Mouse (Mus musculus): ENCODE measurements around the gene Gm36864. TPM values are rescaled to one million over a fixed set of nuclear protein-coding genes. Genes with fewer than 3 reads are reported as not detected.
A peak's percentile ranks its signal among the peaks of the same experiment; 100 is the strongest.

Gene Gm36864
- total and polyA plus RNA-seq, 2 experiments from 2014 or later, result not detected

DNA sequence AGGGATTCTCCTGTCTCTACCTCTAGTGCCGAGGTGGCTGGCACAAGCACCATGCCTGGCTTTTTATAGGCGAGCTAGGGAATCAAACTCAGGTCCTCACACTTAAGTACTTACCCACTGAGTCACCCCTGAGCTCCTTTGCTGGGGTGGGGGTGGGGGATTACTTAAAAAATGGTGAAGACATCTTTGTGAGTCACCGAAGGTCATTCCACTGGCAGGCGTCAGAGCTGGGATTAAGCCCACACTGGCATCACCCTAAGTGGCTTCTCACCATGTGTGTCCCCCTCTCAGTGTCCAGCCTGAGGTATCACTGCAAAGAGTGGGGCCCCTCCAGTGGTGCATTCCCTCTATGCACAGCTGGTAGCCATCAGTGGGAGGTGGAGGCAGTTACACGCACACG lies 24.4 kb downstream of the Gm36864 start:
- 71% methylated on average over 6 of the region's 6 CpGs for WGBS
- Histone ChIP-seq H3K4me3 (ENCODE audit: low read depth, low read length) (no peak overlapping the region), H3K9ac (replicated peaks; ENCODE audit: low read length, poor library complexity, severe bottlenecking) (no peak overlapping the region), H3K36me3 (ENCODE audit: insufficient read depth, low read length) (no peaks in the 10 kb centered on the region), H3K4me2 (ENCODE audit: low read depth, low read length, poor library complexity, severe bottlenecking) (no peak overlapping the region), H3K27ac (ENCODE audit: low read depth, low read length) (no peak overlapping the region), H3K4me1 (ENCODE audit: insufficient read depth, low read length) (no peaks in the 10 kb centered on the region; the same call in 1 of the 2 replicates), H3K9me3 (ENCODE audit: low read length) (no peaks in the 10 kb centered on the region), H3K27me3 (ENCODE audit: insufficient read depth, low read length) (no peaks in the 10 kb centered on the region)
- ATAC-seq (ENCODE audit: low FRiP score) (no peak), DNase-seq (ENCODE audit: low spot score) (no peak)
- TF ChIP-seq CTCF (IDR thresholded peaks at IDR 0.05), result no peak

- DNase-seq (ENCODE audit: low spot score) (no peak), ATAC-seq (ENCODE audit: low FRiP score) (no peak)
- 37% methylated on average over 5 of the region's 5 CpGs for WGBS
- no peak within 1 kb of the TSS for H3K27ac ChIP-seq (ENCODE audit: low read depth, low read length)
- no peak for TF ChIP-seq CTCF (IDR thresholded peaks at IDR 0.05)
- no peak within 1 kb of the TSS for H3K9ac ChIP-seq (replicated peaks; ENCODE audit: low read length, poor library complexity, severe bottlenecking)
- H3K4me1 ChIP-seq (ENCODE audit: insufficient read depth, low read length), result no peaks in the 10 kb centered on the region; the same call in 1 of the 2 replicates
- H3K9me3 ChIP-seq (ENCODE audit: low read length), result no peaks in the 10 kb centered on the region
- H3K4me3 ChIP-seq (ENCODE audit: low read depth, low read length), result no peak within 1 kb of the TSS
- no peaks in the 10 kb centered on the region for H3K27me3 ChIP-seq (ENCODE audit: insufficient read depth, low read length)
- H3K4me2 ChIP-seq (ENCODE audit: low read depth, low read length, poor library complexity, severe bottlenecking), result no peak within 1 kb of the TSS
- no peaks in the 10 kb centered on the region for H3K36me3 ChIP-seq (ENCODE audit: insufficient read depth, low read length)
Measured at GRCm38 (mm10) chr7:44261147-44261546, 25.2 kb downstream of the Gm36864 start, which contains the start of gene Gm15517. Gene Gm15517, plus strand, starts transcription at chr7:44261447.

GRCm38 (mm10) chr7:44262791-44263643 lies 27.0 kb downstream of the Gm36864 start:
- Histone ChIP-seq H3K36me3 (ENCODE audit: insufficient read depth, low read length) (no peaks in the 10 kb centered on the region), H3K4me3 (ENCODE audit: low read depth, low read length) (peak overlapping the region; percentile 36), H3K4me2 (ENCODE audit: low read depth, low read length, poor library complexity, severe bottlenecking) (peak overlapping the region; percentile 67), H3K4me1 (ENCODE audit: insufficient read depth, low read length) (no peaks in the 10 kb centered on the region; the same call in 1 of the 2 replicates), H3K9me3 (ENCODE audit: low read length) (no peaks in the 10 kb centered on the region), H3K27me3 (ENCODE audit: insufficient read depth, low read length) (no peaks in the 10 kb centered on the region), H3K27ac (ENCODE audit: low read depth, low read length) (peak overlapping the region; percentile 57), H3K9ac (replicated peaks; ENCODE audit: low read length, poor library complexity, severe bottlenecking) (peak overlapping the region; percentile 55)
- 1% methylated on average over 34 of the region's 34 CpGs for WGBS
- peak; percentile 99 for TF ChIP-seq CTCF (IDR thresholded peaks at IDR 0.05)
- ATAC-seq (ENCODE audit: low FRiP score) (peak; percentile 87), DNase-seq (ENCODE audit: low spot score) (peak; percentile 98)

- H3K9me3 ChIP-seq (ENCODE audit: low read length), result no peaks in the 10 kb centered on the region
Measured at GRCm38 (mm10) chr7:44268117-44268516, 32.1 kb downstream of the Gm36864 start.

GRCm38 (mm10) chr7:44269397-44269796 lies 33.4 kb downstream of the Gm36864 start:
- no peak overlapping the region for H3K9ac ChIP-seq (replicated peaks; ENCODE audit: low read length, poor library complexity, severe bottlenecking)
- H3K27ac ChIP-seq (ENCODE audit: low read depth, low read length), result no peak overlapping the region
- ATAC-seq (ENCODE audit: low FRiP score) (no peak), DNase-seq (ENCODE audit: low spot score) (no peak)
- H3K36me3 ChIP-seq (ENCODE audit: insufficient read depth, low read length), result no peaks in the 10 kb centered on the region
- 0 out of 2 replicates have a peak, but pooled peaks cover 3% of the 10 kb centered on the region for H3K27me3 ChIP-seq (ENCODE audit: insufficient read depth, low read length)
- TF ChIP-seq CTCF (IDR thresholded peaks at IDR 0.05), result no peak
- H3K4me1 ChIP-seq (ENCODE audit: insufficient read depth, low read length), result no peaks in the 10 kb centered on the region
- H3K9me3 ChIP-seq (ENCODE audit: low read length), result no peaks in the 10 kb centered on the region
- WGBS, result 88% methylated on average over 2 of the region's 2 CpGs
- no peak overlapping the region for H3K4me2 ChIP-seq (ENCODE audit: low read depth, low read length, poor library complexity, severe bottlenecking)
- no peak overlapping the region for H3K4me3 ChIP-seq (ENCODE audit: low read depth, low read length)

More at GRCm38 (mm10) chr7:44268117-44268516, 32.1 kb downstream of the Gm36864 start:
- Histone ChIP-seq H3K36me3 (ENCODE audit: insufficient read depth, low read length) (no peaks in the 10 kb centered on the region), H3K4me2 (ENCODE audit: low read depth, low read length, poor library complexity, severe bottlenecking) (no peak overlapping the region), H3K27me3 (ENCODE audit: insufficient read depth, low read length) (no peaks in the 10 kb centered on the region), H3K4me3 (ENCODE audit: low read depth, low read length) (no peak overlapping the region), H3K9ac (replicated peaks; ENCODE audit: low read length, poor library complexity, severe bottlenecking) (no peak overlapping the region), H3K27ac (ENCODE audit: low read depth, low read length) (no peak overlapping the region), H3K4me1 (ENCODE audit: insufficient read depth, low read length) (no peaks in the 10 kb centered on the region; the same call in 1 of the 2 replicates)
- WGBS, result 80% methylated on average over 11 of the region's 11 CpGs
- DNase-seq (ENCODE audit: low spot score) (no peak), ATAC-seq (ENCODE audit: low FRiP score) (no peak)
- TF ChIP-seq CTCF (IDR thresholded peaks at IDR 0.05), result no peak

DNA sequence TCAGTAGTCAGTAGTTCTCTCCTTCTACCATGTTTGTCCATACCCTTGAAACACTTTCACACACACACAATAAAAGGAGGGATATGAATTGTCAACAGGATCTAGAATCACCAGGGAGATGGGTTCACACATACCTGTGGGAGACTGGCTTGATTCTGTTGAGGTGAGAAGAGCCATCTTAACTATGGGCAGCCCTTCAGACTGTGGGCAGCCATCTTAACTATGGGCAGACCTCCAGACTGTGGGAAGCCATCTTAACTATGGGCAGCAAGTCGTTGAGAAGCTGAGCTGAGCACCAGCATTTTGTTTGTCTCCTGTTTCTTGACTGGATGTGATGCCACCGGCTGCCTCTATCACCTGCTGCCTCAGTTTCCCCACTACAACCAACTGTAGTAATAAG lies 35.3 kb downstream of the Gm36864 start:
- no peak overlapping the region for H3K4me2 ChIP-seq (ENCODE audit: low read depth, low read length, poor library complexity, severe bottlenecking)
- no peaks in the 10 kb centered on the region for H3K9me3 ChIP-seq (ENCODE audit: low read length)
- no peak overlapping the region for H3K9ac ChIP-seq (replicated peaks; ENCODE audit: low read length, poor library complexity, severe bottlenecking)
- no peaks in the 10 kb centered on the region for H3K4me1 ChIP-seq (ENCODE audit: insufficient read depth, low read length)
- no peak overlapping the region for H3K27ac ChIP-seq (ENCODE audit: low read depth, low read length)
- 67% methylated on average over 2 of the region's 2 CpGs for WGBS
- H3K36me3 ChIP-seq (ENCODE audit: insufficient read depth, low read length), result no peaks in the 10 kb centered on the region
- ATAC-seq (ENCODE audit: low FRiP score), result peak; percentile 53; the same call in 1 of the 2 replicates
- no peak for TF ChIP-seq CTCF (IDR thresholded peaks at IDR 0.05)
- H3K4me3 ChIP-seq (ENCODE audit: low read depth, low read length), result no peak overlapping the region
- H3K27me3 ChIP-seq (ENCODE audit: insufficient read depth, low read length), result 0 out of 2 replicates have a peak, but pooled peaks cover 4% of the 10 kb centered on the region
- peak; percentile 68 for DNase-seq (ENCODE audit: low spot score)

Data from midbrain, postnatal 0 days (tissue).